Mouse (Mus musculus) heart, adult 2 months (tissue): ENCODE results near the gene Dglucy.

Experiments
- CTCF ChIP-seq: fragments of 200-600 bp; IDR thresholded peaks from 2 replicates; pipeline ENCODE4 v1.8.1; 2022; ENCODE audit warnings: antibody characterized with exemption, mild to moderate bottlenecking, moderate library complexity
- EP300 ChIP-seq: fragments of 200-500 bp; IDR thresholded peaks from 2 replicates; pipeline ENCODE4 v1.6.1; 2011; ENCODE audit warnings: low read depth, low read length, control low read depth; ENCODE audit not compliant: insufficient read depth
- POLR2A ChIP-seq: fragments of 200-500 bp; IDR thresholded peaks from 2 replicates; pipeline ENCODE4 v1.6.1; 2011; ENCODE audit warnings: mild to moderate bottlenecking, low read depth, low read length, control low read depth; ENCODE audit not compliant: insufficient read depth

GRCm38 (mm10) chr12:100774756-100775155 lies 4.1 kb upstream of the Dglucy start:
- TF ChIP-seq POLR2A: no peak
- no peak for TF ChIP-seq EP300
- TF ChIP-seq CTCF: no peak
